Mouse (Mus musculus): ENCODE results near the gene Isca1.
A peak's percentile ranks its signal among the peaks of the same experiment; 100 is the strongest.
"Not testable (repeated sequence)": the region's sequence is repeated elsewhere in the genome, so short reads cannot be mapped to it uniquely, and the experiment has no call there.

The Isca1 gene

DNA sequence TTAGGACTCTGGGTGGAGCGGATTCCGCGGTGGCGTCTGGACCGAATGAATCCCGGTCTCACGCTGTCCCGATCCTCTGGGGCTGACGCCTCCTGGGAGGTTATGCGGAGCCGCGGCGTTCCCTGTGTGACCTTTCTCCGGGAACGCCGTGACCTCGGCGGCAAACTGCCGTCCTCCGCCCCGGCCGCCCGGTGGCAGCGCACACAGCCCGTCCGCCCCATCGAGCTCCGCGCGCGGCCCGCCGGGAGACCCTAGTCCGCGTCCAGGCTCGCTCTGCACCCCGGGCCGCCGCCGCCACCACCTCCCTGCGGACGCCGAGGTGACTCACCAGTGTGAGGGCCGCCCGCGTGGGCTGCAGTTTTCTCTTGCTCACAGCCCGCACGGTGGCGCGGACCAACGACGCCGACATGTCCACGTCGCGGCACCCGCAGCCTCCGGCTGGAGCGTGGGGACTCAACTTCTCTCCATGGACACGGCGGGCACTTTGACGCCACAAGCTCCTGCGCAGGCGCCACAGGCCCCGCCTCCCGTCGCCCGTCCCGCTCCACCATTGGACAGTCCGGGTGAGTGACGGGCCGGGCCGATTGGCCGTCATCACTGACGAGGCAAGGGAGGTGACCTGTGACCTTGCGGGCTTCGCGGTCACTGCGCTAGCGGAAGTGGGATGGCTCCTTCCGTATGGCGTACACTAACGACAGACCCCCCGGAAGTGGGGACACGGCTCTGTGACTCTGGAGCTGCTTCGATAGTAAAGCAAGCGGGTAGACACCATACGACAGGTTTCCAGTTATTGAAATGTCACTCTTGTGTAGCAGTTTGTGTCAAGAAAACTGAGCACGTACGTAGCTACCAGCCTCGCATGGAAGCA, at the start of gene Isca1:
Isca1 (minus strand) TSS at position 515 of the 868 bp plus-strand sequence.
- DNase-seq, result peak; percentile 100

DNA sequence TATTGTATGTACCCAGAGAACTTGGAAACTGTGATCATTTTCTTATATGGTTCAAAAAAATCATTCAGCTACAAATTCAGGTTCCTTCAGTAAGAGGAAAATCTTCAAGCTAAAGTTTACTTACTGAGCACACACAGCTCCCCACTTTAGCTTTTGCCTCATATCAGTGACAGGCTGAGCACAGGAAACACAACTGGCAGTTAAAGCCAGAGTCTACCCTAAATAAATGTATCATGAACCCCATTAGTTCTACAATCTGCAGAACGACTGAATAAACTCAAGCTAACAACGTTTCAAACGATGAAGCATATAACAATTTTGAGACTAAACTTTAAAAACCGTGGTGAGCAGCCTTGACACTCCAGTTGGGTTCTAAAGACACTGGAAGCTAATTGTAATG, 47.7 kb upstream of the Isca1 start:
- no peak for DNase-seq

DNA sequence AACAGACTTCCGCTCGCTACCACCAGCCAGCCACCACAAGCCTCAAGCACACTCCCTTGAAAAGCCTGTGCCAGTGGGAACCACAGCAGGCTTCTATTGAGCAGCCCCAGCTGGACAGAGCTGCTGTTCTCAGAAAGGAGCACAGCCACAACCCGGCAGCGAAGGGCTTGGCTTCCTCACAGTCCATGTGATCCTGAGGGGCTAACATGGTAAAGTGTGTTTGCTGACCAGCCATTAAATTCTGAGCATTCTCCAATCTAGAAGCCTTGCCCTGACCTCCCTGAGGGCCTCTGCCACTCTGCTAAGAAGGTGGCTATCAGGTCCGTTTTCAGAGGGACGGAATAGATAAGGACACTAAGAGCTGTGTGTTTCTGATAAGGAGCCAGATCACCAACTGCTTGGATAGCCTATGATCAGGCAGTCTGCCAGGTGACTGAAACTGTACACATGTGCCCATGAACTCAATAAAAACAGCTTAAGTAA, 44.5 kb upstream of the Isca1 start:
- peak; percentile 83 for DNase-seq

DNA sequence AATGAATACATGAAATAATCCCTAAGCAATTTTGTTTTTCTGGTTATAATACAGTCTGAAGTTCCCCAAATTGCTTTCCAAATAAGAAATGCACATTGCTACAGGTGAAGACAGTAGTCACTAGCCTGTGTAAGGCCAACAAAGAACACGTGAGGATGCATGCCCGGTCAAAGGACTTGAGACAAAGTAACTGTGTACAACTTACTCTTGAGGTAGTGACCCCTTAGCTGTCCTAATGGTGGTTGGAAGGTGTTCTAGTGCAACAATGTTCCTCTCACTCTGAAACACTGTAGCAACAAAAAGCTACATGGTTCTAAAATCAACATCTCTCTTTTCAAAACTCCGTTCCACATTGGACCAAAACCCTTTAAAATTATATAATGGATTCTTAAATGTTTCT, 42.0 kb upstream of the Isca1 start:
- no peak for DNase-seq

DNA sequence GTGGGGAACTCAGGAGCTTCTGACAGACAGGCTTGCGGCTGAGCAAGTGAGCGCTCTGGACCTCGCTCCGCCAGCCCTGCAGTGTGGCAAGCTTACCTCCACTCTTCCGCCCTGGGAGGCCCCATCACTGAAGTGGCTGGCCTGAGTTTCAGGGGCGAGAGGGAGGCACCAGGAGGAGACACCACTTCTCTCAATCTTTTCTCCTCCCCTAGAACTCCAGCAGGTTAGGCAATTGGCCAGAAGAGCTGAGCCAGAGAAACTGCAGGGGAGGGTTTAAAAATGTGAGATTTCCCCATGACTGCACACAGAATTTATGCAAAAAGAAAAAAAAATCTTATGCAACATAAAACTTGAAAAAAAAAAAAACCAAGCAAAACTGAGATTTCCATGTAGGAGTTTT, 31.4 kb upstream of the Isca1 start:
- no peak for DNase-seq

DNA sequence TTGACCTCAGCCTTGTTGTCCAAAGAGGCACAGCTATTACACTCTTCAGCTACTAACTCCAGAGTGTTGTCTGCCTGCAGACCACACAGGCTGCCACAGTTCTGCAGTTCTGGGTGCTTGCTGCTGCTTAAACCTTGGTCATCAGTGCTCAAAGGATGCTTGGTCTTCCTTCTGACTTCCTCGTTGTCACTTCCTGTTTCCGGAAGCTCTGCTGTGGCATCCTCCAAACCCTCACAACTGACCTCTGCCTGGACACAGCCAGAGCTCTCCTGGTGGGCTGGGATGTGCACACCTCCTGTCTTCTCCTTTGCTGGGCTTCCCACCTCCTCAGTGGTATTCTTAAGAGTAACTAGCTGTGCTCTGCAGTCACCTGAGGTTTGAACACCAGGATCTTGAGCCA, 30.5 kb upstream of the Isca1 start:
- no peak for DNase-seq

DNA sequence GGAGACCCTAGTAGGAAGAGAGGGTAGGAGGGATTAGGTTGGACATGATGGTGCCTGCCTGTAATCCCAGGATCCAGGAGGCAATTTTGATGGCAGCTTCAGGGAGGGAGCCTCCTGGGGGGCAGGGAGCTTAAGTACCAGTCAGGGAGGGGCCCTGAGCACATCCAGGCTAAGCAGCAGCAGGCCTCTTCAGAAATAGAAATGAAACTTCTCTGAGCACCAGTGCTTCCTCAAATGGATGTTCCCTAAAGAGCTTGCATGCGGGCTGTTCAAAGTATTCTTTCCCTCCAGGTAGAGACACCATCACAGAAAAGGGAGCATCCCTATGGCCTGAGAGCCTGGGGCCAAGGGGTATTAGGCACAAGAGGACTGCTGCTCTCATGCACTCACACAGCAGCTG, 28.7 kb upstream of the Isca1 start:
- no peak for DNase-seq

DNA sequence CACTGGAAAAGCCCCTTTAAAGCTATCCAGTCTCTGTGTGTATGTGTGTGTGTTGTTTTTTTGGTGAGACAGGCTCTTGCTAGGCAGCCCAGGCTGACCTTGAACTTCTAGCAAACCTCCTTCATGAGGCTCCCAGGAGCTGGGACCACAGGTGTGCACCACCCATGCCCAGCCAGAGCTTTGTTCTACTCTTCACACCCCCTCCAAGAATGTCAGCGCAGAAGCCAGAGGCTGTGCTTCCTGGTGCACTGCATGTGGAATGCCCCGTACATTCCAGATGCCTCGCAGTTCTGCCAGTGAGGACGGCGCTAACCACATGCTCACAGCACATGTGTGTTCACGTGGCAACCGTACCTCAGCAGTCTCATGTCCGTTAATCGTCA, 26.8 kb upstream of the Isca1 start:
- no peak for DNase-seq

DNA sequence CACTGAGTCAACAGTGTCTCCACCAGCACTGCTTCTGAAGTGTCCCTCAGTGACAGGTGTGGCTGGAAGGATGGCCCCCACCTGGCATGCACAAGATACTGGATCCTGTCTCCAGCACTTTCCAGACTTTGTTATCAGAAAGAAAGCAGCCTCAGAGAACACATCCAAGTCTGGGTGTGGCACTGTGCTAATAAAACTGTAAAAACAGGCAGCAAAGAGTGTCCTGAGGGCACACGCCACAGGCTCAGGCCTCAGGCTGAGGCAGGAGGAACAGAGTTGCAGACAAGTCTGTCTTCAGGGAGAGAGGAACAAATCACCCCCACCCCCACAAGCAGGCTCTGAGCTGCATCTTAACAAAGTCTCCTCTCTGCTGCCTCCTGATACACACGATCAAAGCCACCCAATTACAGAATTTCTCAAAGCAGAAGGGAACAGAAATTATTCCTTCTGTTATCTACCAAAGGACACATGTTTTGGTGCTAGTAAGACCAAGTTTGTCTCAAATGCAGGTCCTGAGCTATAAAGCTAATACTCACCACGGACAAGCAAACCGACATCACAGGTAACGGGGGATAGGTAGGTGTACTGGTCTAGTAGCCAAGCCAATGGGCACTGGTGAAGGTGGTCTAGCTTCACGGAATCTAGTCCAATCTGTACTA, 26.3 kb upstream of the Isca1 start:
- peak; percentile 88 for DNase-seq

DNA sequence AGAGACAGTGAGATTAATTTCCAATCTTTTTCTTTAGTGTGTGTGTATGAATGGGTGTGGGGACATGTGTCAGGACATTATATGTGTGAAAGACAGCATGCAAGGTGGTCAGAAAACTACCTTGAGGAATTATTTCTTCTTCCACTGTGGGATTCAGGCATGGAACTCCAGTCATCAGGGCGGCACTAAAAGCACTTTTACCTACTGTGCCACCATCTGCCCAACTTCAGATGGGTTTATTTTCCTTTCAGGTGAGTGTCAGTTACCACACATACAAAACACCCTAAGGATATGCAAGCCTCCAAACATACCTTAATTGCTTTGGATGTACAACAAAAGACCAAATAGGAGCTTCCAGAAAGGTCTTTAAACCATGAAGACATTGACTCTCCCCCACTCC, 25.2 kb upstream of the Isca1 start:
- DNase-seq, result no peak

DNA sequence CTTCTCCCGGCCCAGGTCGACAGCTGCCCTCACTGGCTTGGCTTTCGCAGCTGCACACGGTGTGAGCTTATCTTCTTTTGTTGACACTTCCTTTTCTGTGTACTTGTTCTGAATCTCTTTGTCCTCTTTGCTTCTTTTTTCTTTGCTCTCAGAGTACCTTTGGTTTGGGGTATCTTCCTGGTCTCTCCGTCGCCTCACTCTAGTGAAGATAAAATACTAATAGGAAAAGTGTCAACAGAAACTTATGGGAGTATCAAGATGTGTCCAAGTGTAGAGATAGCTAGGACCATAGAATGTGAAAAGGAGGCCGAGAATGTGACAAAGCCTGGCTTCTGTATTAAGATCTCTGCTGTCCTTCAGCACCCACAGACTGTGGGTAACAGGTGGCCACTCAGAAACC, 12.5 kb upstream of the Isca1 start, which contains the start of gene Gm49354:
Gm49354 (minus strand) TSS at position 101 of the 400 bp plus-strand sequence.
- DNase-seq, result no peak

DNA sequence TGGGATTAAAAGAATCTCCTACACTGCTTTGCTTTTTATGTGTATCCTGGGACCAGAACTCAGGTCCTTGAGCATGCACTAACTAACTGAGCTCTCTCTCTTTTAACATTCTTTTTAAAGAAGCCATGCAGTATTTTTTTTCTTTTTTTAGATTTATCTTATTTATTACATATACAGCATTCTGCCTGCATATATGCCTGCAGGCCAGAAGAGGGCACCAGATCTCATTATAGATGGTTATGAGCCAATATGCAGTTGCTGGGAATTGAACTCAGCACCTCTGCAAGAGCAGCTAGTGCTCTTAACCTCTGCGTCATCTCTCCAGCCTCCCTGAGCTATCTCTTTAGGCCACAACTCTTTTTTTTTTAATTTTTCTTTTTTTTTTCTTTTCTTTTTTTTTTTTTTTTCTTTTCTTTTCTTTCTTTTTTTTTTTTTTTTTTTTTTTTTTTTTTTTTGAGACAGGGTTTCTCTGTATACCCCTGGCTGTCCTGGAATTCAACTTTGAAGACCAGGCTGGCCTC, 10.2 kb upstream of the Isca1 start:
- not testable (repeated sequence) for DNase-seq

DNA sequence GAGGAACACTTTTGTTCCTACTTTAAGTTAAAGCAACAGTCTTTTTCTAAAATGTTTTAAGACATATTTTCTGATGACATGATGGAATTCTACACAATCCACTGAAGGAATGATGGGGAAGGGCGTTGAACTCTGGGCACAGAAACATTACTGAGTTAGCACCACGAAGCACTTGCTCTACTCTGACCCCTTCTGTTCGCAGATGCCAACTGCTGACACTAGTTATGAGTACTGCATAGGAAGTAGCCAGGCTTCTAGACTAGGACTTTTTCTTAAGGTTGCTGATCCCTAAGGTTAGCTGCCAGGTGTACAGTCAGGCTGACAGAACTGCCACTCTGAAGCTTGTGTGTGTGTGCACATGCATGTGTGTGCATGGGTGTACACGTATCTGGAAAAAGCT, 9.6 kb upstream of the Isca1 start:
- peak; percentile 36 for DNase-seq

DNA sequence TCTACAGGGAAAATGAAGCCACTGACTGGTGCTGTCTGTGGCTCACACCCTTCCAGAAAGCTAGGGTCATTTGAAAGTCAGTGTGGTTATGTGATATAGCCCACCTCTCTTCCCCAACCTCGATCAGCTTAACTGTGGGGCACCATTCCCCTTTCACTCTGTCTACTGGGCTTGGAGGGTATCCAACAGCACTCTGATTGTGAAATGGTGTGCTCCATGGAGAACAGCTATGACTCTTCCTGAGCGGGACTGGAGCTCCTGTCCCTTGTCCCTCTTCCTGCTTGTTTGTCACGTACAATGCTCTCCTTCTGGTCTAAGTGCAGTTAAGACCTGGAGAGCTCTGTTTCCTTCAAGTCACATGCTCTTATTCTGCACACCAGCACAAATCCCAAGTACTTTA, 5.6 kb upstream of the Isca1 start:
- DNase-seq, result no peak

DNA sequence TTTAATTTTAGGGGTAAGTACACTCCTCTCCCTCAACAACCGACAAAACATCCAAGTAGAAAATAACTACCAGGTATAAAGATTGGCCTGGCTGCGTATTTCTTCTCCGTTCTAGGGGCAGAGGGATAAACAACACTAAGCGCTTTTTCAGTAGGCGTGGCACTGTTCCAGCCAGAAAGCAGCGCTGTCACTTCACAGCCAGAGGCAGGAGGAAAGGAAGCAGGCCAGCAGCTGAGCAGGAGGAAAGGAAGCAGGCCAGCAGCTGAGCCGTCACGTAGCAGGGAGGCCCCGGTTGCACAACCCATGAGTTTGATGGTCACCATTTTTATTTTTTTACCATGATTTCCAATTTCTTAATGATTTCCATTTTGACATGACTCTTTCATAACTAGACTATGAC, 1.6 kb upstream of the Isca1 start:
- DNase-seq, result peak; percentile 89

DNA sequence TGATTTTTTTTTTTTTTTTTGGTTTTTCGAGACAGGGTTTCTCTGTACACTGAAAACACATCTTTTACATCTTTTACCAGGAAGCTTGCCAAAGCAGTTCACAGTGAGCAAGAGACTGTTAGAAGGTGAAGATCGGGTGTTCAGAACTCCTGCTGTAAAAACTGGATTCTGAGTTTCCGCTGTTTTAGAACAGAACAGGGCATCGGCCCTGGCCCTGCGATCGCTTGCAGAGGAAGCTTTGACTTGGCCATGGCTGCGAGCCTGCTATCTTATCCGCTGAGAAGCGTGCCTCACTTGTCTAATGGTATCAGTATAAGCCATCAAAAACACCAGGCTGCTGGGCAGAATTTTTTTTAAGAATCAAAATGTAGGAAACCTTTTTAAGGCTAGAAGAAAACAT, 1.2 kb upstream of the Isca1 start:
- peak; percentile 80 for DNase-seq

DNA sequence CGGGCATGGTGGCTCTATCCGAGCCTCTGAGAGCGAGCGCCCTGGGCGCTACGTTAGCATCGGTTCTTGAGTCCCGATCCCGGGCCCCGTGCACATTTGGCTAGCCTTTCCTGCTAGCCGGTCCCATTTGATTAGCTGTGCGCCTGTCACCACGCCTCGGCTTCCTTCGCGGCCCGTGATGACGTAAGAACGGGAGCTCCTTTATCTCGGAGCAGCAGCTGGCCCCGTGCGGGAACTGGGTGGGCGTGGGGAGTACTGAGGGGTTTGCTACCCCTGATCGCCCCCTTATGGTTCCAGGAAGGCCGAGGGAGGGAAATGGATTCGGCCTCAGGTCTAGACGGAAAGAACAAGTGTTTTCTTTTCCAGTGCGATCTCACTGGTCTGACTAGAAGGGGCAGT, 553 bp upstream of the Isca1 start:
- peak; percentile 98 for DNase-seq

DNA sequence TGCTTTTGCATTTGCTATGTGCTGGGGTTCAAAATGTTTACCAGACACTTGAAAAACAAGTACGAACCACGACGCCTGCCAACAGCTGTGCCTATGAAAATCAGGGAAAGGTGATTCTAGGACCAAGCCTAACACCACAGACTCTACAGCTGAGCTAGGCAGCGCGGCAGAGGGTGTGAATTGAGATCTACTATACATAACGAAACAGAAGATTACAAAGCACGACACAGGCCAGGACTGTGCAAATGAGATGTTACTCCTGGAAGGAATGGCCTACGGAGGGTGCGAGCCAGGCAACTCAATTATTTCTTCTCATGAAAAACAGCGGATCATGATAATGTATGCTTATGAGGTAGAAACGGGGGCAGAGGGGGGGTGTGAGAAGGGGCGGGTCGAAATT, 1.1 kb downstream of the Isca1 start:
- peak; percentile 57 for DNase-seq

DNA sequence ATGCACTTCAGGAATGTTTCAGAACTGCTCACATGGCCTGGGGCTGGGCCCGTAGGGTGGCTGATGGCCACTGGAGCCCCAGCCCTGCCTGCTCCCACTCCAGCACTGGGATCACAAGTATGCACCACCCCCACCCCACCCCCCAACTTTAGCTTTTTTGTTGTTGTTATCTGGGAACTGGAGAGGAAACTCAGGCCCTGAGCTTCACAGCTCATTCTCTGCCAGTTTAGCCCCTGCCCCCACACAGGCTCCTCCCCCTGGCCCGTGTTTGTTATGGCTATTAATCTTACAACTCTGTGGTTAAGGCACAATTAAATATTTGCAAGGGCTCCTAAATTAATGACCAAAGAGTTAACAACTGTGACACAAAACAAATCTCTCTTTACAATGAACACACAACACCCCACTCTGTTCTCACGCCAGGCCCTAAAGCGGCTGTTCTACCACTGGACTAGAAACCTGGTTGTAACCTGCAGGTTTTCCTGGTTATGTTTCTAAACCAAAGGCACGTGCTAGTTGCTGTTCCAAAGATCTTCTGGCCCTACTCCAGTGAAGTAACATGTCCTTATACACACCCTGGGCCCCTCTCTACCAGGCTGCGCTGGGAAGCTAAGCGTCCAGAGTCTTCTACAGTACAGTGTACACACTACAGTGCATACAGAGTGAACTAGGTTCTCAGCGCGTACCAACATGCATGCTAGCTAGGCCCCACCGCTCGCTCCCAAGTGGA, 2.7 kb downstream of the Isca1 start:
- peak; percentile 52 for DNase-seq

DNA sequence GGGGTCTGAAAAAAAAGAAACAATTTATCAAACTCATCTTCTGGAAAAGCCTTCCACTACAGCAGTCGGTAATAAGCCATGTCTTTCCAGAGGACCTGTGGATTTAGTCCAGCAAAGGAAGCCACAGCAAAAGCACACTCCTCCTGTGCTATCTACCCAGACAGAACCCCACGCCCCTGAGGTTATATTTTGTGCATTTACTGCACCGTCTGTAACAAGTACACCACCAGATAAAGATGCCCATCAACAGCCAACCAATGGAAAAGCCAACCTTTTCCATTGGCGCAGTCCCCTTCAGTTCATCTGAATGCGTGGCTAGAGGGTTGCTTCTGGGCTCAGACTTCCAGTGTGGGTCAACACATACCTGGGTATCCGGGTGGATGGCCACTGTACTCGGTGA, 6.8 kb downstream of the Isca1 start:
- DNase-seq, result peak; percentile 63

DNA sequence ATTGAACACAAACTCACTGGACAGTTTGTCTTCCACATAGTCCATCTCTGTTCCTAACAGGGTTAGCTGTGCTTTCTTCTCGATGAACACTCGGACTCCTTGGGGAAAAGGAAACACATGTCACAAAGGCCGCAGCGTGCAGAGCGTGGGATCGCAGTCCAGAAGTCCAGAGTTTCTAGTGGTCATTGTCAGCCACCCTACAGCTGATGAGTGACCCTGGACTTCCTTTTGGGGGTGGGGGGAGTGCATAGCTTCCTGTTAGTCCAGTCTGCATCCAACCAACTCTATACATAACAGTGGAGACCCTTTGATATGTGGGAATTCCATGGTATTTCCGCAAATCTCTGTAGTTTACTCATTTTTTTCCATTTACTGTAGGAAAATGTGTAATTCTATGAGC, 12.7 kb downstream of the Isca1 start:
- no peak for DNase-seq

DNA sequence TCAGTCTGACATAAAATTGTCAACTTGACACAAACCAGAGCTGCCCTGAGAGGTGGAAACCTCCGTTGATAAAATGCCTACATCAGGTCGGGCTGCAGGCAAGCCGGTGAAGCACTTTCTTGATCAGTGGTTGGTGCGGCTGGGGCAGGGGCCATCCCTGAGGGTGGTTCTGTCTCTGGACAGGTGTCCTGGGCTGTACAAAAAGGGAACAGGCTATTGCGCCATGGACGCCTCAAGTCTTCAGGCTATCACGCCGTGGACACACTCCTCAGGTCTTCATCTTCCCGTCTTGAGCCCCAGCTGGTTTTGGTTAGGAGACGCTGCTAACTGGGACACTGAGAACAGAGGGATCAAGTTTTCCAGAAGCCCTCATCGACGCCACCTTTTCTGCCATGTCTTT, 19.3 kb downstream of the Isca1 start:
- no peak for DNase-seq

DNA sequence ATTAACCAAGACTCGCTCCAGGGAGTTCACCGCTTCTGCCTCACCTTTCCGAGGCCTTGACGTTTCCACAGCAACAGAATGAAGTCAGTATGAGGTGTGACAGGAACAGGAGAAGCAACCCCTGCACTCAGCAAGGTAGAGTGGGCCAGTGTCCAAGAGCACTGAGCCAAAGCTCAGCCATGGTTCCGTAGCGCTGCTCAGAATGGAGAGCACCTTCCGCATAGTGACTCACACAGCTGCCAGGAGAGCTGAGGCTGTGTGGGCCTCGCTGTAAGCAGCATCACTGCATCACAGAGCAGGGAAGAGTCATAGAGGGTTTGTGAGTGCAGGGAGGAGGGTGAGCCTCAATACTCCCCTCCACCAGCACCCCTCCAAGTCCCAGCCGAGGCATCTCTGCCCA, 22.9 kb downstream of the Isca1 start, which contains the start of gene 1700014D04Rik:
1700014D04Rik (minus strand) TSS at position 42 of the 400 bp plus-strand sequence.
- DNase-seq, result no peak
